Mouse (Mus musculus): ENCODE measurements around the gene Fbxo6. TPM values are rescaled to one million over a fixed set of nuclear protein-coding genes. Genes with fewer than 3 reads are reported as not detected.
"Not testable (repeated sequence)": the region's sequence is repeated elsewhere in the genome, so short reads cannot be mapped to it uniquely, and the experiment has no call there.

The Fbxo6 gene
- polyA plus RNA-seq, 1 experiment from 2014 or later = 14.2 TPM

DNA sequence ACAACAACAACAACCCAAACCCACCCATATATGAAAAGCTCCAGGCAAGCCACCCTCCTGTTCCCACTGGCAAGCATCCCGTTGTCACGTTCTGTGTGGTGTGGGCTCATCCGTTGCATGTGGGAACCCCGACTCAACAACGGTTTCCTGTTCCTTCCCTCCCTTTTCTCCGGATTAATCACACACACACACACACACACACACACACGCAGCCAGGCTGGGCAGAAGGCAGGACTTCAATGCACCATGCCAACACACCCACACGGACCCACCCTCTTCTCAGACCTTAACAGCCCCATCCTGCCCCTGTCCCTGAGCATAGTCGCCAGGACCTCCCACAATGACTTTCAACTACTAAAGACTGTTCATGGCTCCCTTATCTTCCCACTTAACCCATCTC, 31.4 kb downstream of the Fbxo6 start:
- Histone ChIP-seq H3K9ac (no peak overlapping the region), H3K9me3 (replicated peaks) (0 out of 2 replicates have a peak, but pooled peaks cover 3% of the 10 kb centered on the region), H3K4me3 (no peak overlapping the region), H3K27me3 (no peaks in the 10 kb centered on the region), H3K27ac (peak overlapping the region; percentile 91), H3K36me3 (ENCODE audit: poor library complexity, severe bottlenecking) (peaks cover 7% of the 10 kb centered on the region; the same call in 1 of the 2 replicates), H3K4me2 (no peak overlapping the region), H3K4me1 (peaks cover 57% of the 10 kb centered on the region)
- ATAC-seq = no peak
- WGBS = 75% methylated on average over 9 of the region's 9 CpGs

GRCm38 (mm10) chr4:148119578-148119977, 32.4 kb downstream of the Fbxo6 start:
- 91% methylated on average over 9 of the region's 9 CpGs for WGBS
- H3K4me2 ChIP-seq; H3K4me3 ChIP-seq; H3K27ac ChIP-seq; H3K9me3 ChIP-seq (replicated peaks); ATAC-seq; H3K9ac ChIP-seq; H3K36me3 ChIP-seq (ENCODE audit: poor library complexity, severe bottlenecking); H3K27me3 ChIP-seq: not testable (repeated sequence)
- peaks cover 54% of the 10 kb centered on the region for H3K4me1 ChIP-seq

DNA sequence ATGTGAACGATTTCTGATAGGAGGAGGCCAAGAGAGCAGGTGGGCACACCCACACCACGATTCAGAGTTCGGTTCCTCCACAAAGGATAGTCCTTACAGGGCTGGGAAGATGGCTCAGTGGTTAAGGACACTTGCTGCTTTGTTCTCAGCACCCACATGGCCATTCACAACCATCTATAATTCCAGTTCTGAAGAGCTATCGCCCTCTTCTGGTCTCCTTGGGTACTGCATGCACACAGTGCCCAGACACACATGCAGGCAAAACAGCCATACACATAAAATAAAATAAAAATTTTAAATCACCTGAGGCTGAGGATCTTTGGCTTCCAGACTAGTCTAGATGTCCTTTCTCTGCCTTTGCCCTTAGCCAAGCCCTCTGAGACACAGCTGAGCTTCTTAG, 34.5 kb downstream of the Fbxo6 start:
- WGBS = 79% methylated on average over 4 of the region's 4 CpGs
- peaks cover 22% of the 10 kb centered on the region for H3K36me3 ChIP-seq (ENCODE audit: poor library complexity, severe bottlenecking)

GRCm38 (mm10) chr4:148116657-148117056, 35.3 kb downstream of the Fbxo6 start:
- Histone ChIP-seq H3K27me3 (no peaks in the 10 kb centered on the region), H3K9ac (no peak overlapping the region), H3K4me3 (no peak overlapping the region), H3K9me3 (replicated peaks) (0 out of 2 replicates have a peak, but pooled peaks cover 3% of the 10 kb centered on the region), H3K36me3 (ENCODE audit: poor library complexity, severe bottlenecking) (peaks cover 22% of the 10 kb centered on the region), H3K4me1 (peaks cover 25% of the 10 kb centered on the region), H3K27ac (no peak overlapping the region), H3K4me2 (no peak overlapping the region)
- ATAC-seq = no peak
- 80% methylated on average over 4 of the region's 4 CpGs for WGBS

More for the DNA sequence above, 34.5 kb downstream of the Fbxo6 start:
- no peak for ATAC-seq
- peaks cover 32% of the 10 kb centered on the region for H3K4me1 ChIP-seq
- 0 out of 2 replicates have a peak, but pooled peaks cover 3% of the 10 kb centered on the region for H3K9me3 ChIP-seq (replicated peaks)
- H3K9ac ChIP-seq = no peak overlapping the region
- no peaks in the 10 kb centered on the region for H3K27me3 ChIP-seq
- no peak overlapping the region for H3K4me3 ChIP-seq
- H3K4me2 ChIP-seq = no peak overlapping the region
- no peak overlapping the region for H3K27ac ChIP-seq

DNA sequence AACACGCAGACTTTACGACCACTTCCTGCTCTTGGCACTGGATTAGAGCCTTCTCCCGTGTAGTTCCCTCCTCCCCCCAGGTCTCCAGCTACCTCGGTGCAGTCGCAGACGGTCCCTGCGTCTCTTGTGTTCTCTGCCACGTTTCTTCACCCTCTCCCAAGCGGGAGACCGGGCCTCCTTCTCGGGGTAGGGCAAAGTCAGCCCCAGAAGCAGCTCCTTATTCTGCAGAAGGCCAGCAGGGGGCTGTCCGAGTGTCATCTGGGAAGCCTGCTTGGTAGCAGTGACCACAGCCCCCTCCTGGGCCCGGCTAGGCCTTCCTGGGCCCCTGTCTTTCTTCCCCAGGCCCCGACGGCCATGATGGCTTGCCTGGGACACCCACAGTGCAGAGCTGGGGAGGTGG, 36.5 kb downstream of the Fbxo6 start:
- H3K27me3 ChIP-seq = no peaks in the 10 kb centered on the region
- peak overlapping the region; percentile 0; the same call in 1 of the 2 replicates for H3K4me2 ChIP-seq
- peak overlapping the region; percentile 38 for H3K9ac ChIP-seq
- peaks cover 22% of the 10 kb centered on the region for H3K36me3 ChIP-seq (ENCODE audit: poor library complexity, severe bottlenecking)
- no peak overlapping the region for H3K4me3 ChIP-seq
- H3K4me1 ChIP-seq = peaks cover 13% of the 10 kb centered on the region
- 9% methylated on average over 15 of the region's 15 CpGs for WGBS
- H3K27ac ChIP-seq = peak overlapping the region; percentile 71
- 0 out of 2 replicates have a peak, but pooled peaks have one; percentile 25 for ATAC-seq
- 0 out of 2 replicates have a peak, but pooled peaks cover 3% of the 10 kb centered on the region for H3K9me3 ChIP-seq (replicated peaks)

DNA sequence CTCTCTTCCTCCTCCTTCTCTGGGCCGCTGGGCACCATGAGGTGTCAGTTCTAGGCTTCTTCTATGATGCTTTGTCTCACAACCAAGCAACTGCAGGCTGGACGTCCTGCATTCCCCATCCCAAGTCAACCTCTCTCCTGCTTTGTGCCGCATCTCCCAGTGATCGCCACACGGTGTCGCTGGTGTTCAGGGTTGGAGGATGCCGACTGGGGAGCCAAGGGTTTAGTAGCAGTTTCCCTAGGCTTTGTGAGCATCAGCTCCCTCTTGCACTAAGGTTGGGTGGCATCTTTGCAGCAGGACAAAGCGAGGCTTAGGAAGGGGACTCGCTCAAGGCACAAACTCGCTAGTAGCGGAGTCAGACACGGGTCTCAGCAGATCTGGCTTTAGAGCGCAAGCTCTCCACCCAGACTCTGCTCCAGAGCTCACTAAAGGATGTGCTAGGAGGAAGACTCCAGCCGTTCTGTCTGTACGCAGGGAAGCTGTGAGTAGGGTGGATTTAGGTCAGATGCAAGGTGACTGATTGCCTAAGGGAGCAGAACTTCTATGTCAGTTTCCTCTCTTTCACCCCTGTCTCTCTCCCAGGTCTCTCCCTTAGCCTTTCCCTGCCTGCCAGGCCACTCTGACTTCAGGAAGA, 37.1 kb downstream of the Fbxo6 start:
- H3K4me1 ChIP-seq = peaks cover 10% of the 10 kb centered on the region
- WGBS = 5% methylated on average over 15 of the region's 15 CpGs
- H3K27me3 ChIP-seq = no peaks in the 10 kb centered on the region
- peaks cover 25% of the 10 kb centered on the region for H3K36me3 ChIP-seq (ENCODE audit: poor library complexity, severe bottlenecking)
- peak; percentile 79 for ATAC-seq
- 0 out of 2 replicates have a peak, but pooled peaks cover 3% of the 10 kb centered on the region for H3K9me3 ChIP-seq (replicated peaks)
- peak overlapping the region; percentile 34 for H3K4me2 ChIP-seq
- H3K9ac ChIP-seq = peak overlapping the region; percentile 38
- no peak overlapping the region for H3K4me3 ChIP-seq
- H3K27ac ChIP-seq = peak overlapping the region; percentile 71

- Histone ChIP-seq H3K27ac (no peak overlapping the region), H3K36me3 (ENCODE audit: poor library complexity, severe bottlenecking) (peaks cover 46% of the 10 kb centered on the region), H3K9ac (no peak overlapping the region), H3K9me3 (replicated peaks) (0 out of 2 replicates have a peak, but pooled peaks cover 3% of the 10 kb centered on the region), H3K4me3 (no peak overlapping the region), H3K4me2 (no peak overlapping the region), H3K4me1 (peaks cover 18% of the 10 kb centered on the region), H3K27me3 (no peaks in the 10 kb centered on the region)
- ATAC-seq = no peak
- 82% methylated on average over 12 of the region's 12 CpGs for WGBS
These were observed 39.4 kb downstream of the Fbxo6 start for GRCm38 (mm10) chr4:148112519-148112918.

DNA sequence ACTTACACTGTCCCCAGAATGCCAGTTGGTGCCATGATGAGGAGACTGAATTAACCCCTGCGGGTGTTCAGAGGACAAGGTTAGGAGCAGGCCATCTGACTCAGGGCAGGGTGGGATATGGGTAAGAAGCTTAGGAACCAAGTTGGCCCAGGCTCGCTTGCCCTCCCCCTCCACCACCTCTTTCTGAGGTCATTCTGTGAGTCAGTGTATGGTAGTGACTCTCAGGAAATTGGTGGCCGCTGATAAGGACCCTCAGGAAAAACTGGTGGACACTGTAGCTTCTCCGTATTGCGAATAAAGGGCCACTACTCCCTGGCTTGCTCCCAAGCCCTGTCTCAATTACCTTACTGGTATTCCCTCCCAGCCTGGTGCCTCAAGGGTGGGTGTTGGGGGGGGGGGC, 42.7 kb downstream of the Fbxo6 start:
- Histone ChIP-seq H3K4me2 (no peak overlapping the region), H3K4me1 (peaks cover 9% of the 10 kb centered on the region; the same call in 1 of the 2 replicates), H3K36me3 (ENCODE audit: poor library complexity, severe bottlenecking) (peaks cover 48% of the 10 kb centered on the region), H3K27ac (no peak overlapping the region; the same call in 1 of the 2 replicates), H3K9ac (0 out of 2 replicates have a peak overlapping the region, but pooled peaks have one; percentile 30), H3K4me3 (no peak overlapping the region), H3K9me3 (replicated peaks) (no peaks in the 10 kb centered on the region), H3K27me3 (no peaks in the 10 kb centered on the region)
- no peak for ATAC-seq
- WGBS = 92% methylated on average over 5 of the region's 5 CpGs

GRCm38 (mm10) chr4:148108565-148109100, 43.3 kb downstream of the Fbxo6 start:
- H3K4me3 ChIP-seq = no peak overlapping the region
- H3K9me3 ChIP-seq (replicated peaks) = no peaks in the 10 kb centered on the region
- H3K4me1 ChIP-seq = peaks cover 9% of the 10 kb centered on the region; the same call in 1 of the 2 replicates
- 0 out of 2 replicates have a peak overlapping the region, but pooled peaks have one; percentile 70 for H3K27ac ChIP-seq
- no peak overlapping the region for H3K4me2 ChIP-seq
- ATAC-seq = no peak
- H3K9ac ChIP-seq = 0 out of 2 replicates have a peak overlapping the region, but pooled peaks have one; percentile 30
- H3K36me3 ChIP-seq (ENCODE audit: poor library complexity, severe bottlenecking) = peaks cover 44% of the 10 kb centered on the region
- no peaks in the 10 kb centered on the region for H3K27me3 ChIP-seq
- WGBS = 73% methylated on average over 7 of the region's 7 CpGs

GRCm38 (mm10) chr4:148107621-148108291, 44.2 kb downstream of the Fbxo6 start:
- Histone ChIP-seq H3K27ac (peak overlapping the region; percentile 70), H3K27me3 (no peaks in the 10 kb centered on the region), H3K9me3 (replicated peaks) (no peaks in the 10 kb centered on the region), H3K4me2 (no peak overlapping the region), H3K36me3 (ENCODE audit: poor library complexity, severe bottlenecking) (peaks cover 35% of the 10 kb centered on the region), H3K4me1 (peaks cover 9% of the 10 kb centered on the region; the same call in 1 of the 2 replicates), H3K4me3 (no peak overlapping the region), H3K9ac (0 out of 2 replicates have a peak overlapping the region, but pooled peaks have one; percentile 27)
- ATAC-seq = peak; percentile 72
- 73% methylated on average over 22 of the region's 22 CpGs for whole genome bisulfite sequencing

DNA sequence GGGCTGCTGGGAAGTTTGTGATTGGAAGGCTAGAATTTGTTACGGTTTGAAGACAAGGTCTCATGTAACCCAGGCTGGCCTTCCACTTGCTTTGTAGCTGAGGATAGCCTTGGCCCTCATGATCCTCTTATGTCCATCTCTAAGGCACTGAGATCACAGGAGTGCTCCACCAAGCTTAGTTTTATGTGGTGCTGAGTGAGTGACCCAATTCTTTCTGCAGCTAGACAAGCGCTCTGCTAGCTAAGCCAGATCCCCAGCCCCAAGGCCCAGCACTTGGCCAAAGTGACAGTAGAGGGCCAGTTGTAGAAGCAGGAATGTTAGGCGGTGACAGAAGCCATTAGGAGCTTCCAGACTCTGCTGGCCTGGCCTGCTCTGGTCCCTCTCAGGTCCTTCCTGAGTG, 47.8 kb downstream of the Fbxo6 start:
- Histone ChIP-seq H3K27ac (no peak overlapping the region), H3K4me3 (no peak overlapping the region), H3K9ac (no peak overlapping the region), H3K4me1 (peaks cover 20% of the 10 kb centered on the region), H3K27me3 (no peaks in the 10 kb centered on the region), H3K9me3 (replicated peaks) (no peaks in the 10 kb centered on the region), H3K36me3 (ENCODE audit: poor library complexity, severe bottlenecking) (peaks cover 38% of the 10 kb centered on the region), H3K4me2 (no peak overlapping the region)
- ATAC-seq = no peak
- WGBS = 87% methylated on average over 3 of the region's 3 CpGs
